Mouse (Mus musculus) lung, adult 2 months (tissue): Measurements from ENCODE around the gene Rhbg. TPM values are rescaled to one million over a fixed set of nuclear protein-coding genes. Genes with fewer than 3 reads are reported as not detected.
"Not testable (repeated sequence)": the region's sequence is repeated elsewhere in the genome, so short reads cannot be mapped to it uniquely, and the experiment has no call there.

Source experiments
- DNase-seq: peaks from one replicate; pipeline ENCODE4 v3.0.0; 2022
- H3K4me1 ChIP-seq: fragments of 200-500 bp; 2 replicates; pipeline ENCODE4 v1.6.1; 2011; ENCODE audit warnings: low read length; ENCODE audit not compliant: control insufficient read depth, insufficient read depth
- H3K4me3 ChIP-seq: fragments of 200-500 bp; replicated peaks from 2 replicates; pipeline ENCODE3; 2011; ENCODE audit warnings: low read depth, mild to moderate bottlenecking, control low read depth, low read length; ENCODE audit errors: extremely low read depth
- CTCF ChIP-seq: fragments of 200-500 bp; IDR thresholded peaks from 2 replicates; pipeline ENCODE4 v1.5.1; 2011; ENCODE audit warnings: mild to moderate bottlenecking, low read length, control low read depth; ENCODE audit not compliant: insufficient read depth
- POLR2A ChIP-seq: fragments of 200-500 bp; IDR thresholded peaks from 2 replicates; pipeline ENCODE4 v1.6.1; 2011; ENCODE audit warnings: low read depth, mild to moderate bottlenecking, control low read depth, low read length, borderline replicate concordance; ENCODE audit errors: extremely low read depth
- WGBS: fragments of 180-500 bp; shearing (Covaris S2); methylation state at CpG from one replicate; pipeline ENCODE4 v1.1.7; 2018; 5-methylcytosine and 5-hydroxymethylcytosine counted together
- polyA plus RNA-seq: library from polyadenylated mRNA; depleted of rRNA; stranded (reverse); fragments of >200 nt; gene quantifications from 2 replicates; pipeline ENCODE4 v1.2.3, GENCODE M21; 2012

Rhbg gene
- polyA plus RNA-seq, 1 experiment: 14.5 TPM

DNA sequence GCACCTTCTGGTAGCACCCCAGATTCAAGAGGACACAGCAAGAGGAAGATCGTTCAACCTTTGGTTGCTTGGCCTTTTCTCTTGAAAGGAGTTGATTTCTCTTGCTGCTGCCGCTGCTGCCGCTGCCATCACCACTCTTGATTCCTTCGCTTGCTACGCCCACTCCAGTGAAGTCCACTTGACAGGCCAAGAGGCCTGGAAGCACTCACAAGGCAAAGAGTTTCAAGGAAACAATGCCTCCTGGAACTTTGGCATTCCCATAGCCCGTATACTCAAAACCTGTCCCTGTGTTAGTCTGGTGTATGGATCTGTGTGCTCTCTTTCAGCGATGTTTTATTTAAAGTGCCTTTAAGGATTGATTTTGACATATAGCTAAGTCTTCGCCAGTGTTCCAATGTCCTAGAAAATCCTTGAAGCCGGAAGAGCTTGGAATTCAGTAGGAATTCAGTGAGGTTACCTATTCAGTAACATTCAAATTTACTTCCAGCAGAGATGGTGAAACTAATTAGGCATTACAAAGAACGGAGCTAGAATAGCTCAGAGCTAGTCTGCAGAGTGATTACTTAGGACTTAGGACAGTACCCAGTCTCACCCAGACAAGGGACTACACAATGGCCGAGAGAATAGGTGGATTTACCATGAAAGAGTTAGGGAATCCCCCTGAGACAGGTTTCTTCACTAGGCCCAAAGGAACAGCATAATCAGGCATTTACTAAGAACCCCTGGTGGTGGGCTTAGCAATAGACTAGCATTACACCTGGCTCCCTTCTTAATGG, 26.8 kb upstream of the Rhbg start:
- WGBS: 64% methylated on average over 11 of the region's 11 CpGs
- H3K4me3 ChIP-seq: peak overlapping the region; percentile 8
- peak; percentile 48; the same call in 1 of the 2 replicates for TF ChIP-seq POLR2A

DNA sequence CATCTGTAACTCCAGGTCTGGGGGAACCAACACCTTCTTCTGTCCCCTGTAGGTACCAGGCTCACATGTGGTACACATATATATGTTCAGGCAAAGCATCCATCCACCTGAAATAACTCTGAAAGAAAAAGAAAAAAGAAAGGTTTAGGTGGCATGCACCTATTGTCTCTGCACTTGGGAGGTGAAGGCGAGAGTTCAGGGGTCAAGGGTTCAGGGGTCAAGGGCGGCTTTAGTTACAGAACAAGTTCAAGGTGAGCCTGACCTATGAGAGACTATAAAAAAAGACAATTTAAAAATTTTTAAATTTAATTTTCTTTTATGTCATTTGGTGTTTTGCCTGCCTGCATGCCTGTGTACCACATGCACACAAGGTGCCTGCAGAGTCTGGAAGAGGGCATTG, 25.5 kb upstream of the Rhbg start:
- WGBS: 86% methylated on average over 2 of the region's 2 CpGs
- no peak overlapping the region for H3K4me3 ChIP-seq
- 0 out of 2 replicates have a peak, but pooled peaks cover 2% of the 10 kb centered on the region for H3K4me1 ChIP-seq
- TF ChIP-seq POLR2A: no peak
- no peak for TF ChIP-seq CTCF
- DNase-seq: no peak

More for the DNA sequence above, 26.8 kb upstream of the Rhbg start:
- DNase-seq: peak; percentile 68
- not testable (repeated sequence) for H3K4me1 ChIP-seq

DNA sequence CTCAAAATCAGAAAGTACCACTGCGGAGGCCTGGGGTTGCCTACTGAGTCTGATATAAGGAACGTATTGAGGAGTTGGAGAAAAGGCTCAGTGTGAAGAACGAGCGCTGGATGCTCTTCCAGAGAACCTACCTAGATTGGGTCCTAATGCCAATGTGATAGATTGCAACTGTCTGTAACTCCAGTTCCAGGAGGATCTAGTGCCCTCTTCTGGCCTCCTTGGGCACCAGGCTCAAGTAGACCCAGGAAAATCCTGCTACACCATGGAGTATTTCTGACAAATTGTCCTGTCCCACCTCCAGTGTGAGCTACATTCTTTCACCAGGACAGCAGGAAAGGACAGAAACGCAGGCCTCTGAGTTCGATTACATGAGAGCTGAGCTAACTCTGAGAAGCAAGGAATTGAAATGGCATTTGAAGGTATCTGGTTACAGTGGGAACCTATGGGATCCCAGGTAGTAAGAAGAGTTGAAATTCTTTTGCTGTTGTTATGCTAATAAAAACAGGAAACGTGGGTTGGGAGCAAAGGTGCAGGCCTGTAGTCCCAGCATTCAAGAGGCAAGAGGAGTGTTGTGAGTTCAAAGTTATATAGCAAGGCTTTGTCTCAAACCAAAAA, 22.1 kb upstream of the Rhbg start:
- H3K4me3 ChIP-seq: no peak overlapping the region
- DNase-seq: peak; percentile 23
- TF ChIP-seq CTCF (peak; percentile 55), POLR2A (no peak)
- WGBS: 43% methylated on average over 7 of the region's 7 CpGs
- H3K4me1 ChIP-seq: no peaks in the 10 kb centered on the region

DNA sequence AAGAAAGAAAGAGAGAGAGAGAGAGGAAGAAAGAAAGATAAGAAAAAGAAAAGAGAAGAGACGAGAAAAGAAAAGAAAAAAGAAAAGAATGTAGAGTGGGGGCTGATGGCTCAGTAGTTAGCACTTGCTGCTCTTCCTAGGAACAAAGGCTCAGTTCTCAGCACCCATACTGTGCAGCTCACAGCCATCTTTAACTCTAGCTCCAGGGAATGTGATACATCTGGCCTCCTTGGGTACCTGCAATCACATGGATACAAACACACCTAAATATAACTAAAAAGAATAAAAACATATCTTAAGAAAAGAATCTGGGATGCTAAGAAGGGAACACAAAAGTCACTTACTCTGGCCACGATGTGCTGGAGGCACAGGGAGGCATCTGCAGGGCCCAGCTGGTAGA, 21.6 kb upstream of the Rhbg start:
- no peak overlapping the region for H3K4me3 ChIP-seq
- no peak for DNase-seq
- WGBS: 78% methylated on average over 2 of the region's 2 CpGs
- no peaks in the 10 kb centered on the region for H3K4me1 ChIP-seq
- no peak for TF ChIP-seq CTCF
- TF ChIP-seq POLR2A: no peak

DNA sequence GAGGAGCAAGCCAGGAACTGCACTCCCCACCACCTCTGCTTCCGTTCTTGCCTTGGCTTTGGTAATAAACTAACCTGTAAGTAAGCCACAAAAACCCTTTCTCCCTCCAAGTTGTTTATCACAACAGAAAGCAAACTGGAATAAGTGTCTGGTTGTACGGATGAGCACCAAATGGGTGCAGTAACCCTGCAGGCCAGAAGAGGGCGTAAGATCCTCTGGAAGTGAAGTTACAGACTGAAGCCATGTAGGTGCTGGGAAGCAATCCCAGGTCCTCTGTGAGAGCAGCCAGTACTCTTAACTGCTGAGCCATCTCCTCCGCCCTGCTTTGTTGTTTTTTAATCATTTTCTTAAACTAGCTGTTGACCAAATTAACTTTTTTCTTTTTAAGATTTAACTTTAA, 19.5 kb upstream of the Rhbg start:
- no peaks in the 10 kb centered on the region for H3K4me1 ChIP-seq
- no peak for TF ChIP-seq POLR2A
- TF ChIP-seq CTCF: no peak
- no peak overlapping the region for H3K4me3 ChIP-seq
- DNase-seq: no peak
- WGBS: 96% methylated on average over 4 of the region's 4 CpGs

DNA sequence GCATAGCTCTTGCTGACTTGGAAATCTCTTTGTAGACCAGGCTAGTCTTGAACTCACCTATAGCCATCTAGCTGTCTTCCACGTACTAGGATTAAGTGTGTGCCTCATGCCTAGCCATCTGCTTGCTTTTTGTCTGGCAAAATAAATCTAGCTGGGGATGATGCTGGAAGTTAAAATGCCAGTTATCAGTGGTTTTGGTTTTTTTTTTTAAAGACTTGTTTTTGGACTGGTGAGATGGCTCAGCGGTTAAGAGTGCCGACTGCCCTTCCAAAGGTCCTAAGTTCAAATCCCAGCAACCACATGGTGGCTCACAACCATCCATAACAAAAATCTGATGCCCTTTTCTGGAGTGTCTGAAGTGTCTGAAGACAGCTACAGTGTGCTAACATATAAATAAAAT, 17.4 kb upstream of the Rhbg start:
- TF ChIP-seq POLR2A (no peak), CTCF (no peak)
- WGBS: 90% methylated on average over 3 of the region's 3 CpGs
- no peaks in the 10 kb centered on the region for H3K4me1 ChIP-seq
- no peak for DNase-seq
- H3K4me3 ChIP-seq: no peak overlapping the region

DNA sequence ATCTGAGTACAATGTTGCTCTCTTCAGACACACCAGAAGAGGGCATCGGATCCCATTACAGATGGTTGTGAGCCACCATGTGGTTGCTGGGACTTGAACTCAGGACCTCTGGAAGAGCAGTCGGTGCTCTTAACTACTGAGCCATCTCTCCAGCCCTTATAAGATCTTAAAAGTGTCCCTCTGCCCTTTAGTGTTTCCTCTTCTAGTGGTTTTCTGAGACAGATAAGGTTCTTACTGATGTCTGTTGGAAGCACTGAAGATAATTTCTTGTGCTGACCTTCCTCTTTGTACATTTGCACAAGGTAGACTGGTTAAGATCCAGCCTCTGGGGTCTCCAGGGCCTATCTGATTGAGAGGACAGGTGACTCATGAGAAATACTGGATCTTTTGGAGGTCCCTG, 16.8 kb upstream of the Rhbg start:
- not testable (repeated sequence) for DNase-seq, H3K4me1 ChIP-seq, H3K4me3 ChIP-seq
- WGBS: 92% methylated on average over 2 of the region's 2 CpGs

DNA sequence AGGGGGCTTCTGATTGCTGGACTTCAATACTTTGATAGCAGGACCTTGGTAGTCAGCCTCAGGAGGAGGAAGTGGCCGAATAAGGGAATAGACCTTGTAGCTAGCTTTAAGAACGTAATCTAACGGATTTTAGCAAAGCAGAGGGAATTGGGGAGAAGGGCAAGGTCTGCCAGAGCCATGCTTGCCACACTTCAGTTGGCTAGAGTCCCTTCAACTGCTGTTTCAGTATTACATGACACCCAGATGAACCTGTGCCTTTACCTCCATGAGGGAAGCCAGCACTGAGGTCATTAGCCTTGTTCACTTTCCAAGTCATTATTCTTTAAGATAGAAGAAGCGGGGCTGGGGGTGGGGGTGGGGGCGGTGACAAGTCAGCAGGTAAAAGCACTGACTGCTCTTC, 14.5 kb upstream of the Rhbg start:
- WGBS: 82% methylated on average over 5 of the region's 5 CpGs
- no peaks in the 10 kb centered on the region for H3K4me1 ChIP-seq
- TF ChIP-seq CTCF: no peak
- no peak for TF ChIP-seq POLR2A
- no peak for DNase-seq
- H3K4me3 ChIP-seq: no peak overlapping the region

DNA sequence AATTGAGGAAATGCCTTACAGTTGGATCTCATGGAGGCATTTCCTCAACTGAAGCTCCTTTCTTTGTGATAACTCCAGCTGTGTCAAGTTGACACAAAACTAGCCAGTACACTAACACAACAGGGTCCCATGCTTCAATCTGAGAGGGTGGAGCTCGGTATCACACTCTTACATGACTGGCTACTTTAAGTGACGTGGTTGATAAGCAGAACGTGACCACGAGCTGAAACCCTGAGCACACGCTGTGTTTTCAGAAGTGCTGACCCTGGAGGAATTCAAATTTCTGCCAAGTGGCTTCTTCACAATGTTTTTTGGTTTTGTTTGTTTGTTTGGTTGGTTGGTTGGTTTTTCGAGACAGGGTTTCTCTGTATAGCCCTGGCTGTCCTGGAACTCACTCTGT, 13.5 kb upstream of the Rhbg start:
- H3K4me1 ChIP-seq, H3K4me3 ChIP-seq, DNase-seq: not testable (repeated sequence)
- 60% methylated on average over 6 of the region's 6 CpGs for WGBS

DNA sequence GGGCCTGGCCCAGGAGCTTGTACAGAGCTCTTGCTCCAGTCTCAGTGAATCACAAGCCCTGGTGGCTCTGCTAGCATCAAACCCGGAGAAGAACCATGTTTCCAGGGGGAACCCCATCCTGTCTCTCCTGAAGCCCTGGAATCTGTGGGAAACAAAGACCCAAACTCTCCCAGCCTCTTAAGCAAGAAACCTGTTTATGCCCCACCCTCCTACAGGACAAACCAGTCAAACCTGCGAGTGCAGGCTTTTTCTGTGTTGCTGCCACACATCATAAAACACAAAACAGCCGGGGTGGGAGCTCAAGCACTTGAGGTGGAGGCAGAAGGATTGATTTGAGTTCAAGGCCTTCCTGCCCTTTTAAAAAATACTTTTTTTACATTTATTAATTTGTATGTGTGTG, 7.8 kb upstream of the Rhbg start:
- no peak for DNase-seq
- TF ChIP-seq POLR2A (no peak), CTCF (no peak)
- 56% methylated on average over 3 of the region's 3 CpGs for WGBS
- Histone ChIP-seq H3K4me1 (no peaks in the 10 kb centered on the region), H3K4me3 (no peak overlapping the region)
